Mouse (Mus musculus) lung, adult 2 months (tissue): ENCODE measurements at regions not wholly inside any gene's neighbourhood (a gene's known extent, or its start where the extent isn't known, plus 50 kb on each side); places are given as distances from the start of the nearest gene placed in this dataset.

Experiments used
- CTCF ChIP-seq: fragments of 200-500 bp; IDR thresholded peaks from 2 replicates; pipeline ENCODE4 v1.5.1; 2011; ENCODE audit warnings: mild to moderate bottlenecking, low read length, control low read depth; ENCODE audit not compliant: insufficient read depth
- POLR2A ChIP-seq: fragments of 200-500 bp; IDR thresholded peaks from 2 replicates; pipeline ENCODE4 v1.6.1; 2011; ENCODE audit warnings: low read depth, mild to moderate bottlenecking, control low read depth, low read length, borderline replicate concordance; ENCODE audit errors: extremely low read depth

GRCm38 (mm10) chrX:51897059-51897458 is 75.5 kb downstream of the 1700080O16Rik start:
- TF ChIP-seq CTCF (no peak), POLR2A (no peak)
